Mouse (Mus musculus) embryo, embryonic 10.5 days (tissue): ENCODE data around the gene Slc15a1.
"Not testable (repeated sequence)": the region's sequence is repeated elsewhere in the genome, so short reads cannot be mapped to it uniquely, and the experiment has no call there.

Experiments used
- DNase-seq: peaks from one replicate; pipeline ENCODE4 v3.0.0-alpha.2; 2015; ENCODE audit warnings: low spot score

Gene Slc15a1

GRCm38 (mm10) chr14:121450504-121451423, 54.3 kb downstream of the Slc15a1 start:
- DNase-seq = peak; percentile 87

- peak; percentile 70 for DNase-seq
These were observed 58.1 kb downstream of the Slc15a1 start for GRCm38 (mm10) chr14:121446951-121447350.

GRCm38 (mm10) chr14:121445194-121445593, 59.9 kb downstream of the Slc15a1 start:
- DNase-seq = peak; percentile 76

DNA sequence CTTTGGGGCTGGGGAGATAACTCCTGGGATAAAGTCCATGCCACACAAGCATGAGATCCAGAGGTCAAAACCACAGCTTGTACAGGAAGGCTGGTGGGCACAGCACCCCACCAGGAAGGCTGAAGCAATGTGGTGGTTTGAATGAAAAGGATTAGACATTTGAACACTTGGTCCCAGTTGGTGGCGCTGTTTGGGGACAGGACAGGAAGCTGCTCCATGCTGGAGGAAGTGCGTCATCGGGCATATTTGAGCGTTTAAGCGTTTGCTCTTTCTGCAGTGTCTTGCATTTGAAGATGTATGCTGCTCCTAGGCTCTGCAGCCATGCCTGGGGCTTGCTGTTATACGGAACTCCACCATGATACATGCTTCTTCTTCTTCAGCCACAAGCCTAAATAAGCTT, 64.2 kb downstream of the Slc15a1 start:
- no peak for DNase-seq

- no peak for DNase-seq
These were observed 68.0 kb downstream of the Slc15a1 start for GRCm38 (mm10) chr14:121437026-121437425.

DNA sequence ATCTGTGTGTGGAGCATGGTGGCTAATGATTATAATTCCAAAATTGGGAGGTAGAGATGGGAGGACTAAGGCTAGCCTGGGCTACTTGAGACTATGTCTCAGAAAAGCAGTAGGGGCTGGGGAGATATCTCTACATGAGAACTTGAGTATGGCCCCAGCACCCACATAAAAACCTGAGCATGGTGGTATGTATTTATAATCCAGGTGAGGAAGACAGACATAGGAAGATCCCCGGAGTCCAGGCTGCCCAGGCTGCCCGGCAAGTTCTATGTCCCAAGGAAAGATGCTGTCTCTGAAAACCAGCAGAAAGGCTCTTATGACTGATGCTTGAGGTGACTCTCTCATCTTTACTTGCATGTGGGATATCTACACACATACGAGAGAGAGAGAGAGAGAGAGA, 68.6 kb downstream of the Slc15a1 start:
- DNase-seq = no peak

DNA sequence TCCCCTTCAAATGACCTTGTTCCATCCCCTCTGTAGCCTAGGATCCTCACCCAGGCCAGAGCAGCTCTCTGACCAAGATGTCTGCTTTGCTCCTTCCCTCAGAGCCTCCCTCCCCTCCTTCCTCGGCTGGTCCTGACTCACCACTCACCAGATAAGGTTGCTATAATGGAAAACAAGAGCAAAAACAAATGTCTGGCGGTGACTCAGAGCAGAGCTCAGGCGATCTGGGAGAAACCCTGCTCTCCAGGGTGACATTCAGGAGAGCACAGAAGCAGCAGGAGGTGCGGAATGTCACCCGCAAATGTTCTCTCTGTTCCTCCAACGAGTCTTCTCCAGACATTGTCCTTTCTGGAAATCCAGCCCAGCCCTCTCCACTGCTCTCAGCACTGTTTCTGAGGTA, 69.3 kb downstream of the Slc15a1 start:
- no peak for DNase-seq

- no peak for DNase-seq
These were observed 73.8 kb downstream of the Slc15a1 start for GRCm38 (mm10) chr14:121431261-121431660.

- DNase-seq = no peak
These were observed 75.1 kb downstream of the Slc15a1 start for GRCm38 (mm10) chr14:121429854-121430535.

GRCm38 (mm10) chr14:121428148-121428547, 76.9 kb downstream of the Slc15a1 start:
- DNase-seq = no peak

DNA sequence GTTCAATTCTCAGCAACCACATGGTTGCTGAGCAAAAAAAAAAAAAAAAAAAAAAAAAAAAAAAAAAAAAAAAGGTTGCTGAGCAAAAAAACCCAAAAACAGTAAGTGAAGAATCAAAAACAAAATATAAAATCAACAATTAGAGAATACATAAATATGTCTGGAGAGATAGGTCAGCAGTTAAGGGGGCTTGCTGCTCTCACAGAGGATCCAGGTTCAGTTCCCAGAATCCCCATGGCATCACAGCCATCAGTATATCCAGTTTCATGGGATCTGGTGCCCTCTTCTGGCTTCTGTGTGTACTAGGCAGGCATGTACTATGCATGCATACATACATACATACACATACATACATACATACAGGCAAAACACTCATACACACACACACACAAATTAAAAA, 78.3 kb downstream of the Slc15a1 start:
- peak; percentile 36 for DNase-seq

GRCm38 (mm10) chr14:121425004-121425793, 79.9 kb downstream of the Slc15a1 start:
- no peak for DNase-seq

GRCm38 (mm10) chr14:121423341-121423751, 81.7 kb downstream of the Slc15a1 start:
- DNase-seq = no peak

GRCm38 (mm10) chr14:121422664-121423340, 82.2 kb downstream of the Slc15a1 start:
- no peak for DNase-seq

DNA sequence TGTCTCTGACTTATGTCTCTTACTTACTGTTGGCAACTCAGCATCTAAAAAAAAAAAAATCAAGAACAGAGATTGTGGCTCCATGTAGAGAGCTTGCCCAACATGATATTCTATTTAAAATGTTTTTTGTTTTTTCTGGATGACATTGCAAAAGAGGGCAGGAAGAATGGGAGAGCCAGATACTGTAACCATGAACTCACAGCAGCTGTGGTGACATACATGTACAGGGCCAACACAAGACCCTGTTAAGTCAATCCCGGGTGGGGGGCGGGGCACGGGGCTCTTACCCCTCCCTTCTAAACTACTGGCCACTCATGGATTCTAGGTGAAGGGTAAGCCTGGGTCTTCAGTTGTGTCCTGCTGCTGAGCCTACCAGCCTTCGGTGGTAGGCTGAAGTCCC, 83.1 kb downstream of the Slc15a1 start:
- no peak for DNase-seq

GRCm38 (mm10) chr14:121417594-121417993, 87.5 kb downstream of the Slc15a1 start:
- no peak for DNase-seq

- no peak for DNase-seq
These were observed 88.3 kb downstream of the Slc15a1 start for GRCm38 (mm10) chr14:121416626-121417319.

DNA sequence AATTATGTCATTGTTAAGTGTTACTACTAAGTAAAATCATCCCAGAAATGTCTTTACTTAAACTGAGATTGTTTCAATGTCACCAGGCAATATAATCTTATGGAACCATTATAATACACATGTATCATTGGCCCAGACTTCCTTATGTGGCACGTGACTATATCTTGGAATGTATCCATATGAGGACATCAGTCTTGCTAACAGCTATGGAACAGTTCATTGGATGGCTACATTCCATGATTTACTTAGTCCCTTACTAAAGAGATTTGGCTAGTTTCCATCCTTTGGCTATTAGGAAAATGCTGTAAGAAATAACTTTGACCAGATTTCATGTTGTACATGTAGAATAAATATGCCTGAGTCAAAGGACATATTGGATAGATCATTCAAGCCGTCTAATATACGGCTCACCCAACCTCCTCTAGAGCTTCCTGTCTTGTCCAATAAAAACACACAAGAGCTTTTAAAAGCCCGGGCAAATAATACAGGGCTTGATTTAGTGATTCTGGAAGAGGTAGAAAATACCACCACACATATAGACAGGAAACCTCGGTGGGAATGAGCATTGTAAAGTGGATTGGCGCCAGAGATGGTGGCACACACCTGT, 90.3 kb downstream of the Slc15a1 start:
- DNase-seq = no peak

DNA sequence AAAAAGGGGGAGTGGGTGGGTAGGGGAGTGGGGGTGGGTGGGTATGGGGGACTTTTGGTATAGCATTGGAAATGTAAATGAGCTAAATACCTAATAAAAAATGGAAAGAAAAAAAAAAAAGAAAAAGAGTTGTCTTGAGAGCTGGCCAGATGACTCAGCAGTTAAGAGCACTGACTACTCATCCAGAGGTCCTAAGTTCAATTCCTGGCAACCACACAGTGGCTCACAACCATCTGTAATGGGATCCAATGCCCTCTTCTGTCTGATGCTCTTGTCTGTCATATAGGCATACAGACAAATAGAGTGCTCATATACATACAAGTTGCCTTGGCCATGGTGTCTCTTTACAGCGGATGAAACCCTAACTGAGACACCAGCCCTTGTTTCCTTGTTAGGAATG, 91.3 kb downstream of the Slc15a1 start:
- not testable (repeated sequence) for DNase-seq
